Mouse (Mus musculus): ENCODE data around the gene Fat3. TPM values are rescaled to one million over a fixed set of nuclear protein-coding genes. Genes with fewer than 3 reads are reported as not detected.

Gene Fat3
- polyA plus RNA-seq, 1 experiment from 2014 or later, result 0.20 TPM

- Histone ChIP-seq H3K4me3 (ENCODE audit: low read depth, low read length) (no peak overlapping the region), H3K4me2 (replicated peaks; ENCODE audit: low read depth) (no peak overlapping the region), H3K36me3 (ENCODE audit: control insufficient read depth, insufficient read depth) (no peaks in the 10 kb centered on the region), H3K27me3 (replicated peaks; ENCODE audit: control insufficient read depth, insufficient read depth, low read length) (no peaks in the 10 kb centered on the region), H3K27ac (ENCODE audit: low read depth, low read length) (no peak overlapping the region), H3K9ac (ENCODE audit: low read depth, low read length) (no peak overlapping the region), H3K9me3 (ENCODE audit: control insufficient read depth) (no peaks in the 10 kb centered on the region), H3K4me1 (replicated peaks; ENCODE audit: control insufficient read depth, insufficient read depth, low read length) (no peaks in the 10 kb centered on the region)
- TF ChIP-seq CTCF (IDR thresholded peaks at IDR 0.05; ENCODE audit: low read depth), result no peak
- no peak for ATAC-seq
- WGBS, result 58% methylated on average over 2 of the region's 2 CpGs
These were observed 402.5 kb downstream of the Fat3 start for GRCm38 (mm10) chr9:16098553-16098952.

DNA sequence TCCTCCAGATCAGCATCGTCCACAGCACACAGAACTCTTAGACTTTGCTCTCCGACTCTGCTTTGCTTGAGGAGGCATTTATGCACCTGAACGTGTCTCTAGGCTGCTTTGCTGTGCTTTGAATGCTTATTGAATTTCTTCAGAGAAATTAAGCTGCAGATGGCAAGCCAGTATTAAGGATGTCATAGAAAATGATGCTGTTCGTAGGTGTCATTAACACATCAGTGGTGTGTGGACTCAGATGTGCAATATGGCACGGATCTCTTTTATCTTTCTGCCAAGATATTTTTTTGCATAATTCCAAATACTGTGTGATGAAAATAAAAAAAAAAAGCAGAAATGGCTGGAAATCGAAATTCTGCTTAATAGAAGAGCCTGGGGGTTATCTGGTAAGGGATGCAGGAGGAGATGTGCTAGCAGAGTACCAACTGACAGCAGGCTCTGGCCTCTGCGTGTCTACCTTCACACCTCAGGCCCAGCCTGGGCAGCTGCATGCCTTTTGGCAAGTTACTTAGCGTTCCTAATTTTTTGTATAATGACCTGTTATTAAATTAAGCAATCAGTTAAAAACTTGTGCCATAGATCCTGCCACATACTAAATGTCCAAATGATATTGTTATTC is 407.9 kb downstream of the Fat3 start:
- H3K27ac ChIP-seq (ENCODE audit: low read depth, low read length), result no peak overlapping the region
- no peak overlapping the region for H3K9ac ChIP-seq (ENCODE audit: low read depth, low read length)
- H3K4me2 ChIP-seq (replicated peaks; ENCODE audit: low read depth), result no peak overlapping the region
- no peak for TF ChIP-seq CTCF (IDR thresholded peaks at IDR 0.05; ENCODE audit: low read depth)
- no peaks in the 10 kb centered on the region for H3K4me1 ChIP-seq (replicated peaks; ENCODE audit: control insufficient read depth, insufficient read depth, low read length)
- no peaks in the 10 kb centered on the region for H3K9me3 ChIP-seq (ENCODE audit: control insufficient read depth)
- H3K4me3 ChIP-seq (ENCODE audit: low read depth, low read length), result no peak overlapping the region
- 80% methylated on average over 8 of the region's 8 CpGs for WGBS
- ATAC-seq, result no peak
- H3K27me3 ChIP-seq (replicated peaks; ENCODE audit: control insufficient read depth, insufficient read depth, low read length), result no peaks in the 10 kb centered on the region
- no peaks in the 10 kb centered on the region for H3K36me3 ChIP-seq (ENCODE audit: control insufficient read depth, insufficient read depth)

DNA sequence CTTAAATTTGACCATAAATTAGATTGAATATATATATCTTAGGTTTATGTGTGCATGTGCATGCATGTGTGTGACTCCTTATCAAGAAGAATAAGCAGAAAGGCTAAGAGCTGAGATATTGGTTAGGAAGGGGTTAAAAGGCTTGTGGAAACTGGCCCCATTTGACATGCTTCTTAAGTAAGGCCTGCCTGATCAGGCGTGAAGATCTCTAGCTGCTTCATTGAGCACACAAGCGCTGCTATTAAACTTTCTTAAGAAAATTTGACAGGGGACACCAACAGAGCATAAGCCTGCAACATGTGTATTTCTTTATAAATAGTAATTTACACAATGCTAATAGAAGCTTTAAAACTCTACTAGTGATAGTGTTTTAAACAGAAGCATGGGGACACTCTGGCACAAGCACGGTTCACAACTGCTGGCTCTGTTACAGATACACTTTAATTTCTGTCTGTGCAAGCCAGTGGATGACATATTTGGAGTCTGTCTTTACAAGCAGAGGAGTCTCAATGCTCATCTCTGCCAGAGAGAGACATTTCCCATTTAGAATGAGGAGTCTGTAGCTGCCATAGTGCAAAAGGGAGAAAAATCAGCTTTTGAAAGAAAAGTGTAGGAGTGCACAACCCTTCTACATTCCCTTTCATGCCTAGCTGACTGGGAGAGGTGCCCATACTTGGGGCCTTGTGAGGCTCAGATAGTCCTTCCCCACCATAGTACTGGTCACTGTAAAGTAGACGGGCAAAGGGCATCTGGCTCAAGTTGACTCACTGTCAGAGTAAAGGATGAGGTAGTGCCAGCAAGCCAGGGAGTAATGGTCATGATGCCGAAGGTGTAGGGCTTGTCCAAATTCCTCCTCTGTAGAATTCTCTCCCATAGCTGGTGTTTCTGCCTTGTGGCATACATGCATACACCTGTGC is 408.8 kb downstream of the Fat3 start:
- no peak overlapping the region for H3K9ac ChIP-seq (ENCODE audit: low read depth, low read length)
- no peak overlapping the region for H3K4me2 ChIP-seq (replicated peaks; ENCODE audit: low read depth)
- no peaks in the 10 kb centered on the region for H3K9me3 ChIP-seq (ENCODE audit: control insufficient read depth)
- no peak overlapping the region for H3K4me3 ChIP-seq (ENCODE audit: low read depth, low read length)
- H3K27ac ChIP-seq (ENCODE audit: low read depth, low read length), result no peak overlapping the region
- H3K27me3 ChIP-seq (replicated peaks; ENCODE audit: control insufficient read depth, insufficient read depth, low read length), result no peaks in the 10 kb centered on the region
- WGBS, result 61% methylated on average over 5 of the region's 5 CpGs
- ATAC-seq, result no peak
- H3K4me1 ChIP-seq (replicated peaks; ENCODE audit: control insufficient read depth, insufficient read depth, low read length), result no peaks in the 10 kb centered on the region
- no peaks in the 10 kb centered on the region for H3K36me3 ChIP-seq (ENCODE audit: control insufficient read depth, insufficient read depth)
- TF ChIP-seq CTCF (IDR thresholded peaks at IDR 0.05; ENCODE audit: low read depth), result no peak

DNA sequence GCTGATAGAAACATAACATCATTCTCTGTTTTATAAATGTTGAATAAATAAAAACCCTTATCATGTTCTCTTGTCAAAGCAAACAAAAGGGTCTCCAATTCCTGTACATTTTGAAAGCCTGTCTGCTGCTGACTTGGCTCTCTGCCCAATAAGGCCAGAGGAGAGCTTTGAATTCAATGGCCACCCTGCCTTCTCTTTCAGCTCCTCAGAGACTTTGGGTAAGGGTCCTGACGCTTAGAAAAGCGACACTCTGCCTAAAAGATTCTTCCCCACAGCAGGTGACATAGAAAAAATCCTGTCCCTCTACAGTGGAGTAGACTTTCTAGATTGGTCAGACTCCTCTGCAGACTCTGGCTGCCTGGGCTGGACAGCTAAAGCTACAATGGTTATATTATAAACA is 421.8 kb downstream of the Fat3 start:
- no peak for ATAC-seq
- Histone ChIP-seq H3K4me1 (replicated peaks; ENCODE audit: control insufficient read depth, insufficient read depth, low read length) (no peaks in the 10 kb centered on the region), H3K9ac (ENCODE audit: low read depth, low read length) (no peak overlapping the region), H3K36me3 (ENCODE audit: control insufficient read depth, insufficient read depth) (no peaks in the 10 kb centered on the region), H3K4me2 (replicated peaks; ENCODE audit: low read depth) (no peak overlapping the region), H3K9me3 (ENCODE audit: control insufficient read depth) (no peaks in the 10 kb centered on the region), H3K27me3 (replicated peaks; ENCODE audit: control insufficient read depth, insufficient read depth, low read length) (no peaks in the 10 kb centered on the region), H3K4me3 (ENCODE audit: low read depth, low read length) (no peak overlapping the region), H3K27ac (ENCODE audit: low read depth, low read length) (no peak overlapping the region)
- TF ChIP-seq CTCF (IDR thresholded peaks at IDR 0.05; ENCODE audit: low read depth), result no peak
- 56% methylated on average over 2 of the region's 2 CpGs for WGBS

DNA sequence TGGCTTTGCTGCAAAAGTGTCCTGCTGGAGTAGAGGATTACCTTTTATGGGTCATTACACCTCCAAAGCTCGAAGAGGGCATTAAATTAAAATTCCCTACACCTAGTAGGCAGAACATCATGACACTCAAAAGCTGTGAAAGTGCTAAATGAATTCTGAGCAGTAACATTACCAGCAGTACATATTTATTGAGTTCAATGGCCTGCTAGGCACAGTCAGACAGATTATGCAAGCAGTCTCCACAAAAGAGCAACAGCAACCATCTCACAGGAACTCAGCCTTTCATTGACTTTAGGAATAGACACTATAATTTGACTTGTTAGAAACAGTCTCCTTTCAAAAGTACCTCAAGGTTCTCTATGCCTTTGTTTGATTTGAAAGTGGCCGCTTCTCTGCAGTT is 426.4 kb downstream of the Fat3 start:
- 93% methylated on average over 2 of the region's 2 CpGs for WGBS
- Histone ChIP-seq H3K36me3 (ENCODE audit: control insufficient read depth, insufficient read depth) (no peaks in the 10 kb centered on the region), H3K4me1 (replicated peaks; ENCODE audit: control insufficient read depth, insufficient read depth, low read length) (no peaks in the 10 kb centered on the region), H3K4me2 (replicated peaks; ENCODE audit: low read depth) (no peak overlapping the region), H3K27ac (ENCODE audit: low read depth, low read length) (no peak overlapping the region), H3K9ac (ENCODE audit: low read depth, low read length) (no peak overlapping the region), H3K27me3 (replicated peaks; ENCODE audit: control insufficient read depth, insufficient read depth, low read length) (no peaks in the 10 kb centered on the region), H3K9me3 (ENCODE audit: control insufficient read depth) (no peaks in the 10 kb centered on the region), H3K4me3 (ENCODE audit: low read depth, low read length) (no peak overlapping the region)
- ATAC-seq, result no peak
- TF ChIP-seq CTCF (IDR thresholded peaks at IDR 0.05; ENCODE audit: low read depth), result no peak

DNA sequence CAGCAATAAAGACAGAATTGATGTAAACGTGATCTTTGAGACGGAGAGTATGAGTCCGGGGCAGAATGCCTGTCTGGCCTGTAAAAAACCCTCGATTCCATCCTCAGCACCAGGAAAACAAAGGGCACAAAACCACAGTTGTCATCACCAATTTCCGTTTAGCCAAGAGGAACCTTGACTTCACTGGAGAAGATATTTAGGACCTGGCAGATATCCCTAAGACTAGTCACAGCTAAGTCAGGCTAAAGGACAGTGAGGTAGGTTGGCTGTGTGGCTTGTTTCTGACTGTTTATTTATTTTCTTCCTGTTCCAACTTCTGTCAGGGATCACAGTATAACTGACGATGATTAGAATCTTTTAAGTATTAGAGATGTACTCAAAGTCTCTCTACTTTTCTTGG is 427.0 kb downstream of the Fat3 start:
- Histone ChIP-seq H3K36me3 (ENCODE audit: control insufficient read depth, insufficient read depth) (no peaks in the 10 kb centered on the region), H3K4me3 (ENCODE audit: low read depth, low read length) (no peak overlapping the region), H3K9ac (ENCODE audit: low read depth, low read length) (no peak overlapping the region), H3K4me2 (replicated peaks; ENCODE audit: low read depth) (no peak overlapping the region), H3K9me3 (ENCODE audit: control insufficient read depth) (no peaks in the 10 kb centered on the region), H3K27me3 (replicated peaks; ENCODE audit: control insufficient read depth, insufficient read depth, low read length) (no peaks in the 10 kb centered on the region), H3K27ac (ENCODE audit: low read depth, low read length) (no peak overlapping the region), H3K4me1 (replicated peaks; ENCODE audit: control insufficient read depth, insufficient read depth, low read length) (no peaks in the 10 kb centered on the region)
- 63% methylated on average over 6 of the region's 6 CpGs for WGBS
- ATAC-seq, result no peak
- TF ChIP-seq CTCF (IDR thresholded peaks at IDR 0.05; ENCODE audit: low read depth), result no peak
